Mouse (Mus musculus): Measurements from ENCODE around the gene Slc8b1. TPM values are rescaled to one million over a fixed set of nuclear protein-coding genes. Genes with fewer than 3 reads are reported as not detected.
A peak's percentile ranks its signal among the peaks of the same experiment; 100 is the strongest.

Gene Slc8b1
- 10 to 100 TPM in 1 of 2 experiments, 1 to 10 TPM in 1; 9.5 to 11.3 TPM for total RNA-seq (2021)
- long read RNA-seq, experiment 1, partial matches to known transcripts = 1 of 10 reads
- long read RNA-seq, experiment 1, other reads (novel, unspliced or antisense) = 6 of 10 reads
- long read RNA-seq, experiment 2, partial matches to known transcripts = 0 of 3 reads
- long read RNA-seq, experiment 2, other reads (novel, unspliced or antisense) = 2 of 3 reads

GRCm38 (mm10) chr5:120510982-120511642 lies at the start of gene Slc8b1:
Slc8b1 (plus strand) TSS chr5:120511168.
- DNase-seq = peak; percentile 97 to 99

GRCm38 (mm10) chr5:120461902-120462301 lies 49.1 kb upstream of the Slc8b1 start:
- no peak for DNase-seq

DNA sequence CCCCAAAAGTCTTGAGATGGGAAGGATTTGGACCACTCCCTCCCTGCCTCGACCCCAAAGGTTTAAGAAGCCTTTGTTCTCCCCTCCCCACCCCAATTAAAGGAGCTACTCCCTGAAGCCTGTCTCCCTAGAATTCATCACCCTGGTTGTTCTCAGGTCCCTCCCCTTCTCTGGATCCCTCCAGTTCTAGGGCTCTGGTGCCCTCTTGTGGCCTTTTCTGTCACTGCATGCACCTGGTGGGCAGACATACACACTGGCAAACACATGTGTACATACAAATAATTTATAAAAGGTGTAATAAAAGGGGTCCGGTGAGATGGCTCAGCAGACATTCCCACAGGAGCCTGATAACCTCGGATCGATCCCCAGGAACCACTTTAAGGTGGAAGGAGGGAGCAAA lies 46.6 kb upstream of the Slc8b1 start:
- DNase-seq = no peak

- no peak for DNase-seq
Observed at GRCm38 (mm10) chr5:120465062-120465461, 45.9 kb upstream of the Slc8b1 start.

DNA sequence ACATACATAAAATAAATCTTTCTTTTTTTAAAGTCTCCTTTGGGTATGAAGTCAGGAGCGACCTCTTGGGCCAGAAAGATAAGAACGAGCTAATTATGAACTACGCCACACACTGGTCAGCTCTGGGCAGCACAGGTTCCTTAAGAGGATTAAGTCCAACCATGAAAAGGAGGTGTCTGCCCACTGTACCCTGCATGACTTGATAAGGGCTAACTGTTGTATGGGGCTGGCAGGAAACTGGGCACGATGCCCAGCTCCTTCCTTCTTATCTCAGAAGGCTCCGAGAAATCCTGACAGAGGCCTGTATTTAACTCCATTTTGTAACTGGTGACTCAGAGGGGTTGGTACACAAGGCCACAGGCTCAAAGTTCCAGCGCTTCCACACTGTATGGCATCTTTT lies 45.1 kb upstream of the Slc8b1 start:
- peak; percentile 69 to 77 for DNase-seq

DNA sequence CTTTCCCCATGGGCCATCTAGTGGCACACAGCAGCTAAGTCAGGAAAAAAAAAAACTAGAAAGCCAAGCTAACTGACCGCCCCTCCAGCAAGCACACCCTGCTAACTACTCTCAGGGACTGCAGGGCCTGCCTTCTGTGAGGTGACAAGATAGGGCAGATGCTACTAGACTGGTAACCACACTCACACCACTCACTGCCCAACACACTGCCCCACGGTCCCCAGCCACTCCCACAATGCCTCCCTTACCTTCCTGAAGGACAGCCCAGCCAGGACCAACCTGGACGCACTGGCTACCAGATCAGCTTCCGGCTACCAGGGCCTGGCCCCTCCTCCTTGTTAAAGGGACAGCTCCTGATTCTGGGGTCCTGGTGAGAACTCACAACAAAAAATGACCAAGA lies 43.9 kb upstream of the Slc8b1 start:
- DNase-seq = peak; percentile 44 to 47

- no peak for DNase-seq
Observed at GRCm38 (mm10) chr5:120468336-120468735, 42.6 kb upstream of the Slc8b1 start.

- no peak for DNase-seq
Observed at GRCm38 (mm10) chr5:120468830-120469229, 42.1 kb upstream of the Slc8b1 start.

- no peak for DNase-seq
Observed at GRCm38 (mm10) chr5:120471538-120471937, 39.4 kb upstream of the Slc8b1 start.

DNA sequence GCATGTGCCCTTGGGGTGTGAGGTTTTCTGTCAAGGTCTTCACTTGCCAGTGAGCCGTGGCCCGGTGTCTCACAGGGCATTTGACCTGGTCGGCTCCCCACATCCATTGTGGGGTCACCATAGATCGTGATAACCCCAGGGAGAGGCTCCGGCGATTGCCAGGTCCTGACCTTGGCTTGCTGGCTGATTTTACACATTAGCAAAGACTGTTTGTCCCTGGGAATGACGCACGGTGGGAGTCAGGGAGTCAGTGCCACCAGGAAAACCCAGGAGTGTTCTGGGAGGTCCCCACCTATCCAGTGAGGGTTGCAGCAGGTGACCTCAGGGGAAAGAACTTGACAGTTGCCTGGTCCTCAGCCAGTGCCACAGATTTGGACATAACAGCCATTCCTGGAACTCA lies 38.2 kb upstream of the Slc8b1 start, which contains the start of gene Sdsl:
TSS of gene Sdsl (minus strand) at position 41 of the 400 bp plus-strand sequence.
- DNase-seq = no peak

DNA sequence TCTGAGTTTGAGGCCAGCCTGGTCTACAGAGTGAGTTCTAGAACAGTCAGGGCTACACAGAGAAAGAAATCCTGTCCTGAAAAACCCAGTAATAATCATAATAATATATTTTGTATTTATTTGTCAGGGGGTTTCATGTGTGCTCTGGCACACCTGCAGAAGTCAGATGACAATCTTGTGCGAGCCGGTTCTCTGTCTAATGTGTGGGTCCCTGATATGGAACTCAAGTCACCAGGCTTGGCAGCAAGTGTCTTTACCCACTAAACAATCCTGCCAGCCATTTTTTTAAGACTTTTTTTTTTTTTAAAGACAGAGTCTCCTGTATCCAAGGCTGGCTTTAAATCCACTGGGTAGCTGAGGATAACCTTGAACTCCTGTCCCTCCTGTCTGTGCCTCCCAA lies 37.6 kb upstream of the Slc8b1 start:
- no peak for DNase-seq

GRCm38 (mm10) chr5:120475861-120476260 lies 35.1 kb upstream of the Slc8b1 start:
- no peak for DNase-seq

DNA sequence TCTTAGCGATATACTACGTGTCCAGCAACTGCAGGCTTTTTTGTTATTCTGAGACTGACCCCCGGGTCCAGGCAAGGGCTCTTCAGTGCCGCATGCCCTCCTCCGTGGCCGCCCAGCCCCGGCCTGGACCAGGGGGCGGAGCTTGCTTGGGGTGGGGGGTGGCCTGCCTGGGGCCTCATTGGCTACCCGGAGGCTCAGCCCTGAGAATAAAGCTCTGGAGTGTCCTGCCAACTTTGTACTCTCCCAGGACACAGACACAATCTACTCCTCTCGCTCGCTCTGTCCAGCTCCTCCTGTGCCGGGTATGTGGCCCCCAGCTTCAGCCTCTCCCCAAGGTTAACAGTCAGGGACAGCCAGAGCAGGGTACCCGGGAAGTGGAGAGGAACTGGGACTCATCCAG lies 34.7 kb upstream of the Slc8b1 start, which contains the start of gene Sds:
TSS of gene Sds (plus strand) at position 231 of the 400 bp plus-strand sequence.
- no peak for DNase-seq

DNA sequence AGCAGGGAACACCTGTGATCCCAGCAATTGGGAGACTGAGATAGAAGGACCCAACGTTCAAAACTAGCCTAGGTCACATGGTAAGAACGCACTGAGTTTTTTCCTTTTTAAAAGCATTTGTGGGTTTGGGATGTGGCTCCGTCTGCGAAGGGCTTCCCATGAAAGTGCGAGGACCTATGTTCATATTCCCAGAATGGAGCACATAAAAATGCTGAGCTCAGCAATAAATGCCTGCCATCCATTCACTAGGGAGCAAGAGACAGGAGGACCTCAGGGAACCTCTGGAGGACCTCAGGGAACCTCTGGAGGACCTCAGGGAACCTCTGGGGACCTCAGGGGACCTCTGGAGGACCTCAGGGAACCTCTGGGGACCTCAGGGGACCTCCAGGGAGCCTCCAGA lies 33.0 kb upstream of the Slc8b1 start:
- no peak for DNase-seq

DNA sequence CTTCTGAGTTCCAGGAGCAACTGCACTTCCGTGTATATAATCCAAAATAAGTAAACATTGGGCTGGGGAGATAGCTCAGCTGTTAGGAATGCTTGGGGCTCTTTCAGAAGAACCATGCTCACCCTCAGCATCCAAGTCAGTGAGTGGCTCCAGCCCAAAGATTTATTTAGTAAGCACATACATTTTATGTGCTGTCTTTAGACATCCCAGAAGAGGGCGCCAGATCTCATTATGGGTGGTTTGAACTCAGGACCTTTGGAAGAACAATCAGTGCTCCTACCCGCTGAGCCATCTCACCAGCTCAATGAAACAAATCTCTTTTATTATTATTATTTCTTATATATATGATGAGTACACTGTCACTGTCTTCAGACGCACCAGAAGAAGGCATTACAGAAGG lies 31.4 kb upstream of the Slc8b1 start:
- no peak for DNase-seq

DNA sequence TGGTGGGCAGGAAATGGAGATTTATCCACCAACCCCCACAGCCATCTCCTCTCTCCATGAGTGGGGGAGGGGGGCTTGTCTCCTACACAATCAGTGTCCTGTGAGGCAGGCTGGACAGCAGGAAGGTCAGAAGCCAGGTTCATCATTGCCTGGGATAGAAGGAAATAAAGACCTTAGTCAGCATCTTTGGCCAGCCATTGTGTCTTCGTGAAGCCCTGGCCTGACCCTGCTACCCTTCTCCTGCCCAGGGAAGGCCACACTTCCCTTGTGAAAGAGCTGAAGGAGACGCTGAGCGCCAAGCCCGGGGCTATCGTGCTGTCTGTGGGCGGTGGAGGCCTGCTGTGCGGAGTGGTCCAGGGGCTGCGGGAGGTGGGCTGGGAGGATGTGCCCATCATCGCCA lies 29.8 kb upstream of the Slc8b1 start:
- no peak for DNase-seq

DNA sequence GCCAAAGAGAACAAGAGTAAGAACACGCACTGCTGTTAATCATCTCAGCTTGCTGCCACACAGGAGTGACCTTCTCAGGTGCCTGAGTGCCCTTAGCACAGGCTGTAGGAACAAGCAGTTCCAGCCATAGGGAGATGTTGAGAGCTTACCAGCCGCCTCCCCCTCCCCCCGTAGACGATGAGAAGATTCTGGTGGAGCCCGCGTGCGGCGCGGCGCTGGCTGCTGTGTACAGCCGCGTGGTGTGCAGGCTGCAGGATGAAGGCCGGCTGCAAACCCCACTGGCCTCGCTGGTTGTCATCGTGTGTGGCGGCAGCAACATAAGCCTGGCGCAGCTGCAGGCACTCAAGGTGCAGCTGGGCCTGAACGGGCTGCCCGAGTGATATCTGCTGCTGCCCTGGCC lies 27.6 kb upstream of the Slc8b1 start:
- DNase-seq = no peak

DNA sequence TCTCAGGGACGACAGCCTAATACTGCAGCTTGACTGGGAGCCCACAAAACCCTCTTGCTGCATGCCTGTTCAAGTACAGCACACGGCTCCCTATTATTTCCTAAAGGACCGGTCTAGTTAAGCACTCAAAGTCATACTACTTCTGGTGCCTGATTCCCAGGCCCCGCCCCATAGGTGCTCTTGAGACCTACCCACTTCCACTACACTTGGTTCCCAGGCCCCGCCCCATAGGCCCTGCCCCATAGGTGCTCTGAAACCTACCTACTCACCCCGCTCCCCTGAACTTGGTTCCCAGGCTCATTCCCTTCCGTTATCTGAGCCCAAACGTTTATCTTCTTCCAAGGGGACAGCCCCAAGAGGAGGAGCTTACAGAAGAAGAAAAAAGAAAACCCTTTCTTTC lies 23.1 kb upstream of the Slc8b1 start:
- no peak for DNase-seq

GRCm38 (mm10) chr5:120490679-120491192 lies 20.2 kb upstream of the Slc8b1 start:
- peak; percentile 65 to 76 for DNase-seq

- DNase-seq = no peak
Observed at GRCm38 (mm10) chr5:120492437-120492836, 18.5 kb upstream of the Slc8b1 start.

DNA sequence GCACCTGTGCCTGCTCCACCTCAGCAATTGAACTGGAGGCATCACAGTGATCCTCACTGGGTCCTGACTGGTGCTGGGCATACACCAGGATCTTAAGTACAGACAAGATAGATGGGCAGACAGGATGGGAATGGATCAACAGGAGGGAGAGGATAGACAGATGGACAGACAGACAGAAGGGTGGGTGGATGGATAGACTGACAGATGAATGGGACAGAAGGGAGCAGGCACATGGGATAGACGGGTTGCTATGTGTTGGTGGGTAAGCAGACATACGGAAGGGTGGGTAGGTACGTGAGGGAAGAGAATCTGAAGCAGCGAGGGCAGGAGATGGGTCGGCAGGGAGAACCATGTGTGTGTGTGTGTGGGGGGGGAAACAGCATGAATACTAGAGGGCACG lies 17.5 kb upstream of the Slc8b1 start:
- no peak for DNase-seq

- no peak for DNase-seq
Observed at GRCm38 (mm10) chr5:120493873-120494395, 17.0 kb upstream of the Slc8b1 start.

- peak; percentile 59 to 68 for DNase-seq
Observed at GRCm38 (mm10) chr5:120495064-120495702, 15.8 kb upstream of the Slc8b1 start.
